Mouse (Mus musculus): ENCODE data around the gene Patl2. TPM values are rescaled to one million over a fixed set of nuclear protein-coding genes. Genes with fewer than 3 reads are reported as not detected.

Gene Patl2
- total RNA-seq, 2 experiments from 2014 or later = 0.13 TPM; not detected in 1

- DNase-seq (ENCODE audit: low spot score in 2 of 2) = no peak
- intact Hi-C loops (cut with DNase I) = no loop called here
Observed at GRCm38 (mm10) chr2:122185086-122185485, 903 bp downstream of the Patl2 start.

- intact Hi-C loops (cut with DNase I) = no loop called here
- no peak for DNase-seq (ENCODE audit: low spot score in 2 of 2)
Observed at GRCm38 (mm10) chr2:122180051-122180822, 5.8 kb downstream of the Patl2 start.

GRCm38 (mm10) chr2:122172188-122172587 lies 13.8 kb downstream of the Patl2 start:
- no peak for DNase-seq (ENCODE audit: low spot score in 2 of 2)
- intact Hi-C loops (cut with DNase I) = no loop called here

GRCm38 (mm10) chr2:122171292-122171691 lies 14.7 kb downstream of the Patl2 start:
- intact Hi-C loops (cut with DNase I) = no loop called here
- DNase-seq (ENCODE audit: low spot score in 2 of 2) = no peak

- intact Hi-C loops (cut with DNase I) = loop anchor here (5.0 kb wide), 1 partner anchor 92 kb away; no protein-coding TSS in a partner anchor
- peak in 1 of 2 experiments; percentile 20 for DNase-seq (ENCODE audit: low spot score in 2 of 2)
Observed at GRCm38 (mm10) chr2:122164293-122164692, 21.7 kb downstream of the Patl2 start.

- intact Hi-C loops (cut with DNase I) = loop anchor here (5.0 kb wide), 1 partner anchor 91 kb away; no protein-coding TSS in a partner anchor
- DNase-seq (ENCODE audit: low spot score in 2 of 2) = peak in 1 of 2 experiments; percentile 26
Observed at GRCm38 (mm10) chr2:122163430-122164195, 22.4 kb downstream of the Patl2 start.

GRCm38 (mm10) chr2:122162529-122162928 lies 23.5 kb downstream of the Patl2 start:
- DNase-seq (ENCODE audit: low spot score in 2 of 2) = no peak
- intact Hi-C loops (cut with DNase I) = loop anchor here (5.0 kb wide), 1 partner anchor 90 kb away; no protein-coding TSS in a partner anchor

- intact Hi-C loops (cut with DNase I) = loop anchor here (5.0 kb wide), 1 partner anchor 89 kb away; no protein-coding TSS in a partner anchor
- DNase-seq (ENCODE audit: low spot score in 2 of 2) = no peak
Observed at GRCm38 (mm10) chr2:122161542-122161941, 24.4 kb downstream of the Patl2 start.

GRCm38 (mm10) chr2:122160680-122161079 lies 25.3 kb downstream of the Patl2 start, which contains the start of gene Trim69:
Gene Trim69, plus strand, starts transcription at chr2:122160700.
- DNase-seq (ENCODE audit: low spot score in 2 of 2) = peak; percentile 67 to 78
- intact Hi-C loops (cut with DNase I) = loop anchor here (5.0 kb wide), 1 partner anchor 88 kb away; no protein-coding TSS in a partner anchor

GRCm38 (mm10) chr2:122159667-122160066 lies 26.3 kb downstream of the Patl2 start:
- DNase-seq (ENCODE audit: low spot score in 2 of 2) = no peak
- intact Hi-C loops (cut with DNase I) = loop anchor here (5.0 kb wide), 1 partner anchor 87 kb away; no protein-coding TSS in a partner anchor

- no peak for DNase-seq (ENCODE audit: low spot score in 2 of 2)
- intact Hi-C loops (cut with DNase I) = no loop called here
Observed at GRCm38 (mm10) chr2:122158362-122158802, 27.6 kb downstream of the Patl2 start.

GRCm38 (mm10) chr2:122157561-122157960 lies 28.4 kb downstream of the Patl2 start:
- intact Hi-C loops (cut with DNase I) = no loop called here
- no peak for DNase-seq (ENCODE audit: low spot score in 2 of 2)

GRCm38 (mm10) chr2:122156051-122156700 lies 29.8 kb downstream of the Patl2 start:
- intact Hi-C loops (cut with DNase I) = no loop called here
- DNase-seq (ENCODE audit: low spot score in 2 of 2) = no peak

GRCm38 (mm10) chr2:122155292-122155691 lies 30.7 kb downstream of the Patl2 start:
- intact Hi-C loops (cut with DNase I) = no loop called here
- DNase-seq (ENCODE audit: low spot score in 2 of 2) = no peak

GRCm38 (mm10) chr2:122154479-122154878 lies 31.5 kb downstream of the Patl2 start:
- no peak for DNase-seq (ENCODE audit: low spot score in 2 of 2)
- intact Hi-C loops (cut with DNase I) = no loop called here

GRCm38 (mm10) chr2:122153681-122154365 lies 32.2 kb downstream of the Patl2 start:
- intact Hi-C loops (cut with DNase I) = no loop called here

GRCm38 (mm10) chr2:122152850-122153249 lies 33.1 kb downstream of the Patl2 start:
- DNase-seq (ENCODE audit: low spot score in 2 of 2) = no peak
- intact Hi-C loops (cut with DNase I) = no loop called here

More at GRCm38 (mm10) chr2:122153681-122154365, 32.2 kb downstream of the Patl2 start:
- DNase-seq (ENCODE audit: low spot score in 2 of 2) = no peak

- intact Hi-C loops (cut with DNase I) = no loop called here
Observed at GRCm38 (mm10) chr2:122151221-122151620, 34.8 kb downstream of the Patl2 start.

GRCm38 (mm10) chr2:122149716-122150115 lies 36.3 kb downstream of the Patl2 start:
- intact Hi-C loops (cut with DNase I) = no loop called here
- DNase-seq (ENCODE audit: low spot score in 2 of 2) = no peak

More at GRCm38 (mm10) chr2:122151221-122151620, 34.8 kb downstream of the Patl2 start:
- no peak for DNase-seq (ENCODE audit: low spot score in 2 of 2)
